Mouse (Mus musculus) left cerebral cortex, adult 9 months (tissue): ENCODE data around the gene Six1.
"Not testable (repeated sequence)": the region's sequence is repeated elsewhere in the genome, so short reads cannot be mapped to it uniquely, and the experiment has no call there.

Experiments
- DNase-seq, 2 experiments: peaks; one replicate each; pipeline ENCODE4 v3.0.0; 2022; ENCODE audit warnings: low spot score in 2 of 2

Gene Six1

GRCm38 (mm10) chr12:73034901-73035895 is 18.5 kb downstream of the Six1 start:
- DNase-seq, result no peak

DNA sequence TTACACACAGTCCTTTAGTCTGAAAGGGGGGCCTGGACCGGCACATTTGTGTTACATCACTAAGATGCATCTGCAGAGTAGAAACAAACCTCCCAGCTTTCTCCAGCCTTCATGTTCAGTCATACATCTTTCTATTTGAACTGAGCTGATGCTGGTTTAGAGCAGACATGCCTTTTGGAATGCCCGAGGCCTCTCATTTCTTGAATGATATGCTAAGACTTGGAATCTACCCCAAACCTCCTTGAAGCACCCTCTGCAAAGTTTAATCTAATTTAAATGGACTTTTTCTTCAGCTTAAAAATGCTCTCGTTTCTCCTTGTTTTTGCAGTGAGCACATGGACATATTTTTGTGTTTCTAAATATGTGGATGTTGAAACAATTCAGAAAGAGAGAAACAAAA is 21.0 kb downstream of the Six1 start:
- no peak for DNase-seq

DNA sequence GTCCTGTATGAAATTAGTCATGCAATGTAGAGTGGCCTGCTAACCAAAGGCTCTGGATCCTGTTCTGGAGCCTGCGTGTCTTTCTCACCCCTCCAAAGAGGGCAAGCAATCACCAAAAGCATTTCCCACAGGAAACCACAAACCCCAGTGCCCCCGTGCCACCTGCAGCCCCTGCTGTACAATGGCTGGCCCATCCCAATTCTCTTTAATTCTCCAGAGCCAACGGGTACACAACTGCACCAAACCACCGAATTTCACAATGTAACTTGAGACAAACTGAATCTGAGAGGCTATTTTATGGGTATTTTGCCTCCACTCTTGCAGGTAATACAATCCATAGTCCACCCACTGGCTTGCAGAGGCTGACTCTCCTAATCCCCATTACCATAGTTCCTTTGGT is 22.4 kb downstream of the Six1 start:
- DNase-seq, result no peak

GRCm38 (mm10) chr12:73025490-73025889 is 28.2 kb downstream of the Six1 start:
- DNase-seq, result no peak

DNA sequence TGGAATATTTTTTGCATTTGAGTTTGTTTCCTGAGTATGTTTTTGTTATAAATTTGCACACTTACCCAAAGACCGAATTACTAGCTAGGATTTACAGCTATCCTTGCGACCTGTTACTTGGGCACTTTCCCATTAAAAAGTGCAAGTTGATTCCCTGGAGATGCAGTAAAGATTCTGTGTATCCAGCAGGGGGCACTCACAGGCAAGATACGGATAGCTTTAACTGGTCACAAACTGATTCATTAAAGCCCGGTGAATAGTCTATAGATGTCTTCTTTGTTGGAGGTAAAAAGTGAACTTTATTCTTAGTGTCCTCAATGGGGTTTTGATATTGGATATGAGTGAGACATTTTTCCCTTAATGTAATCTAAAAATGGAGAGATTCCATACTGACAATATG is 32.7 kb downstream of the Six1 start:
- DNase-seq, result peak in 1 of 2 experiments; percentile 62

GRCm38 (mm10) chr12:73020422-73020821 is 33.3 kb downstream of the Six1 start:
- DNase-seq, result no peak

DNA sequence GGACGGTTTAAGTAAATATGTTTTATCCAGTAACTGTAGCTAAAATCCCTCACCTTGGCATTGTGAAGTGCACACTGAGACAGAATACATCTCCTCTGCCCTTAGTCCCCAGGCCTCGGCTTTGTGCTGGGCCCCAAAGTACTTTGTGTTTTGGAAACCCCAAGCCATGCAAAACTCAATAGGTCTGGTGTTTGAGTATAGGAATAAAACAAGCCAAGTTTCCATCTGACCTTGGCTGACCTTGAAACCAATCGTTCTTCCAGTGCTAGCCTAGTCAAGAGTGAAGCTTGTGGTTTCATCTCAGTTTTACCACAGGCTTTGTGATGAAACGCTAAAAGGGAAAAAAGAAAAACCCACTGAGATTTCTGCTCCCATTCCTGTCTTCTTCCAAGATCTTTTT is 34.8 kb downstream of the Six1 start:
- no peak for DNase-seq

- DNase-seq, result no peak
These were observed 37.5 kb downstream of the Six1 start for GRCm38 (mm10) chr12:73016171-73016570.

- no peak for DNase-seq
These were observed 39.4 kb downstream of the Six1 start for GRCm38 (mm10) chr12:73014311-73014710.

DNA sequence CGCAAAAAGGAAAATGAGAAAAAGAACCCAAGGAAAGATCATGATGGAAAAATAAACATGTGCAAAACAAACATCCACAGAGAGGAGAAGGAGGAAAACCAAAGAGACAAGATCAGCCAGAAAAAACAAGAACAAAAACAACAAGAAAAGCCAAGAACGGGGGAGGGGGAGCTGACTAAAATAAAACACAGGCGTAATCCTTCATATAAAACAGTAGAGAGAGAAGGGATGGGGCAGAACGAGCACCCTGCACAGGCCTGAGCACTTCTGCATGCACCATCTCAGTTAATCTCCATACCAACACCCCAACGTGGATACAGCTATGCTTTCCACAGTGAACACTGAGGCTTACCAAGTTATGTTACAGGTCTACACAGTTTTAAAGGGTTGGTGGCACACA is 40.9 kb downstream of the Six1 start:
- DNase-seq, result no peak

- DNase-seq, result no peak
These were observed 41.4 kb downstream of the Six1 start for GRCm38 (mm10) chr12:73012136-73012785.

- not testable (repeated sequence) for DNase-seq
These were observed 50.8 kb downstream of the Six1 start for GRCm38 (mm10) chr12:73002903-73003302.

DNA sequence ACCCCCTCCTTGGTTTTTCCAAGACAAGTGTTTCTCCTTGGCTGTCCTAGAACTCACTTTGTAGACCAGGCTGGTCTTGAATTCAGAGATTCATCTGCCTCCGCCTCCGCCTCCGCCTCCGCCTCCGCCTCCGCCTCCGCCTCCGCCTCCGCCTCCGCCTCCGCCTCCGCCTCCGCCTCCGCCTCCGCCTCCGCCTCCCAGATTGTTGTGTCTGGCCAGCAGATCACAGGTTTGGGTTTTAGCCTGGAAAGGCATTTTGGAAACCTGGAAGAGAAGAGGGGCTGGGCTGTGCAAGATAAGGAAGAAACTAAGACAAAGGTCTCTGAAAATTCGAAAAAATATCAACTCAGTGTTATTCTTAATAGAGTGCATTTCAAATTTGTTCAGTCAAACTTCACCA is 51.4 kb downstream of the Six1 start:
- DNase-seq, result not testable (repeated sequence)

DNA sequence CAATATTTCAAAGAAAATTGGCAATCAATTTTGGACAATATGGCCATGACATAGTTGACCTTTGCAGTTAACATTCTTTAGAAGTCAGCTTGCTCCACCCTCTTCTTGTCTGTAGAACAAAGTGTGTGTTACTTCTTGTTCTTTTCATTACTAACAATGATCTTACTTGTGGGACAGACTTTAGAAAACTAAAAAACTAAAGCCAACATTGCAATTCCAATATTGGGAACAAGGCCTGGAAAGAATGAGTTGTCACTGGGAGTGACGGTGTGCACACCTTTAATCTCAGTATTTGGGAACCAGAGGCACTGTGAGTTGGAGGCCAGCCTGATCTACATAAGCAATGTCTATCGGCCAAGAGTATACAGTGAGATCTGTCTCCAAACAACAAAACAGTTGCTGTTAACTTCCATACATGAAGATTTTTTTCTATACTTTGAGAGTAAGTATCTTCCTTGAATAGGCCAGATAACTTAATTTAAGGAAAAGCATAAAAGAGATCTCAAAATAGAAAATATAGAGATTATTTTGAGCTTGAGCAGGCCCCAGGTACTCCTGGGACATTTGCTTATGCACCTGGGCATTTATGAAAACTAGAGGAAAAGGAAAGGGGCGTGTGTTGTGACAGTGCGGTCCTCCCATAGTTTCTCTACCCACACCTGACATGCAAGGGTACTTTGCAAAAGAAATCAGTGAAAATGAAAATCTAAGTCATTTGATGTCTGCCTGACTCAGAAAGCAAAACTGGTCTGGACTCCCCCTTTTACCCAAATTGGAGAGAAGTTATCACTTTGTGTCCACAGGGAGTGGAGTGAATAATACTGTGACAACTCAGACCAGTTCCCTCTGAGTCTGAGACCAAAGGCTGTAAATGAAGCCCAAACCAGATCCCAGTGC is 55.3 kb downstream of the Six1 start:
- DNase-seq, result no peak

- no peak for DNase-seq
These were observed 57.0 kb downstream of the Six1 start for GRCm38 (mm10) chr12:72996646-72997045.
